Mouse (Mus musculus): ENCODE data around the gene Slc30a7.

GRCm38 (mm10) chr3:115898354-115898948, 108.8 kb downstream of the Slc30a7 start:
- TF ChIP-seq CTCF (IDR thresholded peaks at IDR 0.05; ENCODE audit: low read depth, low read length) (no peak), POLR2A (IDR thresholded peaks at IDR 0.05; ENCODE audit: extremely low read depth, insufficient read depth, low read length) (no peak)
